Mouse (Mus musculus): ENCODE data around the gene Pabpc1l. TPM values are rescaled to one million over a fixed set of nuclear protein-coding genes. Genes with fewer than 3 reads are reported as not detected.

Gene Pabpc1l
- 2.1 to 5.3 TPM (median 4.1 TPM) in 4 replicates for total RNA-seq (2023)

DNA sequence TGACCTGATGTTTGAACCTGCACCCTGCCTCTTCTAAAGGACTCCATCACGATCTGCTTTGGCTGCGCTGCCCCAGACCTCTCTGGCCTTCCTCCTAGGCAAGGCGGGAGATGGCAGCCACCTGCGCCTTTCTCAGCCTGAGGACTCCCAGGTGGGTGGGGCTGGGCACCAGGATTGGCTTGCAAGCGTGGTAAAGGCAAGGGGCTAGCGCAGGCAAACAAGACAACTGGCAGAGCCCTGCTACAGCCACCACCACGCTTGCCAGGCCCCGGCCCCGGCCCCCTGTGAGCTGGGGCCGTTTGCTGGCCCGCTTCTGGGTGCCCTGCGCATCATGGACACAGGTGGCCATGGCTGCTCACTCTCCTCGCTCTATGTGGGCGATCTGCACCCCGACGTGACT is at the start of gene Pabpc1l:
TSS of gene Pabpc1l (plus strand) at position 301 of the 400 bp plus-strand sequence.

DNA sequence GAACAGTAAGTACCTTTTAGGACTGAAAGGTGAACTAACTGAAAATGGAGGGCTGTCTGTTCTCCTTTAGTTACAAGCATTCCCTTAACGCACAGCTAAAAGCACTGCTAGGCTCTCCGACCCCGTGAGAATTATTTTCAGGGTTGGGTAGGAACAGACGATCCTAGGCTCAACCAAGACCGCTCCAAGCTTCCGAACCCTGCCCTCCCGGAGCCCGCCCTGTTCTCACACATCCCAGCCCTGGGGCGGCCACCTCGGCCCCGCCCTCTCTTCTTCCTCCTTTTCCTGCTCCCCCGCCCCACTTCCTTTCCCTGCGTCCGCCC is 30.6 kb upstream of the Pabpc1l start, which contains the start of gene Ywhab:
TSS of gene Ywhab (plus strand) at position 307 of the 323 bp plus-strand sequence.

GRCm38 (mm10) chr2:164070142-164070764 is 45.0 kb downstream of the Pabpc1l start, which contains the start of gene Stk4:
Stk4 (plus strand) TSS chr2:164070322.

GRCm38 (mm10) chr2:164070765-164071436 is 45.7 kb downstream of the Pabpc1l start, which contains the start of gene Tomm34:
Tomm34 (minus strand) TSS chr2:164071169.

Other genes starting within 250 kb of the Pabpc1l start
- not detected in 4 replicates for gene Ccn5, start 204.6 kb upstream of the Pabpc1l start, total RNA-seq (2023)
- not detected in 4 replicates for gene Kcnk15, start 171.8 kb upstream of the Pabpc1l start, total RNA-seq (2023)
- not detected in 4 replicates for gene Rims4, start 106.8 kb upstream of the Pabpc1l start, total RNA-seq (2023)
- 90.8 to 97.9 TPM (median 94.7 TPM) in 4 replicates for gene Ywhab, start 30.5 kb upstream of the Pabpc1l start, total RNA-seq (2023)
- gene Stk4, start 44.9 kb downstream of the Pabpc1l start, total RNA-seq (2023), result 229 to 235 TPM (median 230 TPM) in 4 replicates
- 69.8 to 74.2 TPM (median 71.3 TPM) in 4 replicates for gene Tomm34, start 45.7 kb downstream of the Pabpc1l start, total RNA-seq (2023)
- not detected in 4 replicates for gene Kcns1, start 145.7 kb downstream of the Pabpc1l start, total RNA-seq (2023)
- gene Wfdc5, start 157.3 kb downstream of the Pabpc1l start, total RNA-seq (2023), result not detected in 4 replicates
- gene Wfdc12, start 165.2 kb downstream of the Pabpc1l start, total RNA-seq (2023), result not detected in 4 replicates
- not detected in 4 replicates for gene Wfdc15a, start 174.7 kb downstream of the Pabpc1l start, total RNA-seq (2023)
- not detected in 4 replicates for gene Wfdc15b, start 196.2 kb downstream of the Pabpc1l start, total RNA-seq (2023)
- gene Svs2, start 213.0 kb downstream of the Pabpc1l start, total RNA-seq (2023), result not detected in 4 replicates
- not detected in 4 replicates for gene Svs3b, start 231.2 kb downstream of the Pabpc1l start, total RNA-seq (2023)